Mouse (Mus musculus) cerebellum, adult (tissue): ENCODE measurements at regions not wholly inside any gene's neighbourhood (a gene's known extent, or its start where the extent isn't known, plus 50 kb on each side); places are given as distances from the start of the nearest gene placed in this dataset.

Experiments
- ATAC-seq: cut with Nextera tagmentation; 2 replicates; pipeline ENCODE4 v1.9.2; 2017; ENCODE audit warnings: mild to moderate bottlenecking, moderate library complexity, mixed read lengths; ENCODE audit not compliant: insufficient number of reproducible peaks, low FRiP score, low TSS enrichment

- no peak for ATAC-seq
Observed at GRCm38 (mm10) chr9:89858005-89858404, 51.7 kb upstream of the Rasgrf1 start.

- ATAC-seq: peak; percentile 88
Observed at GRCm38 (mm10) chr9:89850491-89851282, 59.0 kb upstream of the Rasgrf1 start.

- ATAC-seq: no peak
Observed at GRCm38 (mm10) chr9:89849947-89850346, 59.8 kb upstream of the Rasgrf1 start.

- ATAC-seq: no peak
Observed at GRCm38 (mm10) chr9:89848571-89848970, 61.1 kb upstream of the Rasgrf1 start.

GRCm38 (mm10) chr9:89846973-89847372, 62.7 kb upstream of the Rasgrf1 start:
- ATAC-seq: no peak

- no peak for ATAC-seq
Observed at GRCm38 (mm10) chr9:89842776-89843089, 67.0 kb upstream of the Rasgrf1 start.

- ATAC-seq: no peak
Observed at GRCm38 (mm10) chr9:89841866-89842775, 67.6 kb upstream of the Rasgrf1 start.

GRCm38 (mm10) chr9:89841371-89841770, 68.3 kb upstream of the Rasgrf1 start:
- ATAC-seq: no peak

GRCm38 (mm10) chr9:89836454-89837245, 73.1 kb upstream of the Rasgrf1 start:
- ATAC-seq: no peak

GRCm38 (mm10) chr9:89833596-89833995, 76.1 kb upstream of the Rasgrf1 start:
- ATAC-seq: no peak

- no peak for ATAC-seq
Observed at GRCm38 (mm10) chr9:89831855-89832254, 77.9 kb upstream of the Rasgrf1 start.

- ATAC-seq: no peak
Observed at GRCm38 (mm10) chr9:89828156-89828555, 81.6 kb upstream of the Rasgrf1 start.

GRCm38 (mm10) chr9:89827564-89827963, 82.1 kb upstream of the Rasgrf1 start:
- ATAC-seq: no peak

GRCm38 (mm10) chr9:89826712-89827548, 82.8 kb upstream of the Rasgrf1 start:
- peak; percentile 85 for ATAC-seq

GRCm38 (mm10) chr9:89821853-89822243, 83.6 kb upstream of the Ankrd34c start:
- no peak for ATAC-seq

GRCm38 (mm10) chr9:89821109-89821852, 83.0 kb upstream of the Ankrd34c start:
- ATAC-seq: no peak

- no peak for ATAC-seq
Observed at GRCm38 (mm10) chr9:89813616-89814318, 75.5 kb upstream of the Ankrd34c start.

- no peak for ATAC-seq
Observed at GRCm38 (mm10) chr9:89807381-89807780, 69.1 kb upstream of the Ankrd34c start.

GRCm38 (mm10) chr9:89802658-89803057, 64.4 kb upstream of the Ankrd34c start:
- ATAC-seq: no peak
